8 mouse cellular contexts compared by ENCODE assay signal in the genomic region with DNA sequence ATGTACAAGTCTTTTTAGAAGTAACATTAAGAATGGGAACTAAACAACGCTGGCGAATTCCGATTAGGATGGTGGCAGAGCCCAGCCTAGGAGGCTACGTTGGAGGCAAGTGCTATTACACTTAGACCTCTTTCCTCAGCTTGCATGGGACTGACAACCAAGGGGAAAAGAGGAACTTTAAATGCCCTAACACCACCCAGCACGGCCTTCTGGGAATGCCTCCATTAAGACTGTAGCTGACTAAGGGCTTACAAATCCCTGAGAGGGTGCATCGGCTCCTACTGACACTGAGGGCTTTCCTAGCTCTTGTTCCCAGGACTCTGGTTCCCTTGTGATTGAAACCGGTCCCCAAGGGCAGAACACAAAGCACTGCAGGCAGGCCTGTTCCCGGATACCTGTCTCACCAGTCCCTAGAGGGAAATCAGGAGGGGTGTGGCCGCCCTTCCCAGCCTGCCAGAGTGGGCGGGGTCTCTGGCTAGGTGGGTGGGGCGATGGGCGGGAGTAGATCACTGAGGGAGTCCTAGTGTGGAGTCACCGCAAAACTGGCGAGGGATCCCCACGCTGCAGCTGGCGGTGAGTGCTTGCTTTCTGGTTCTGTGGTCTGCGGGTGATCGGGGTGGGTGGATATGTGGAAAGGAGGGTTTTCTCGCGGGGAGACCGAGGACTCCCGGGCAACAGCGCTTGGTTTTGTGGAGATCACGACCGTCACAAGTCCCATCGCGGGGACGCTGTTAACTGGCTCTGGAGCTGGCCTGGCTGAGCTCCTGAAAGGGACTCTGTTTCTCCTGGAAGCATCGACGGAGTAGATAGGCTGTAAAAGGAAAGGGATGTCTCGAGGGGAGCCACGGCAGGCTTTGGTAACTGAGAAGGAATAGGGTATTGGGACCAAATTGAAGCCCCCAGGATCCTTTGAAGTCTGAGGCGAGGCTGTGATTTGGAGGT. TPM values are rescaled to one million over a fixed set of nuclear protein-coding genes. Genes with fewer than 3 reads are reported as not detected.
A peak's percentile ranks its signal among the peaks of the same experiment; 100 is the strongest.
DNase-seq lines count a peak whose midpoint lies in the region; ATAC-seq and TF ChIP-seq lines count a peak whose summit lies in the region.

TSS of gene Nod2 (plus strand) at position 479 of the 942 bp plus-strand sequence.

- WGBS in liver, embryonic 13.5 days (ENCODE audit: insufficient replicate concordance) = 10% methylated on average over 33 of the region's 33 CpGs
- 9% methylated on average over 33 of the region's 33 CpGs for WGBS in stomach, embryonic 16.5 days

- no peak within 1 kb of the TSS for H3K9ac ChIP-seq in liver, embryonic 13.5 days
- H3K9ac ChIP-seq in stomach, embryonic 16.5 days (ENCODE audit: low read length) = peak within 1 kb of the TSS; percentile 66

- H3K36me3 ChIP-seq in liver, embryonic 13.5 days = no peaks in the 10 kb centered on the region
- no peaks in the 10 kb centered on the region for H3K36me3 ChIP-seq in myocyte (ENCODE audit: control insufficient read depth, insufficient read depth)
- H3K36me3 ChIP-seq in stomach, embryonic 16.5 days (ENCODE audit: control insufficient read depth, insufficient read depth, low read length) = no peaks in the 10 kb centered on the region

- H3K4me2 ChIP-seq in liver, embryonic 13.5 days = peak within 1 kb of the TSS; percentile 61
- peak within 1 kb of the TSS; percentile 94 for H3K4me2 ChIP-seq in myocyte (ENCODE audit: low read depth)
- H3K4me2 ChIP-seq in stomach, embryonic 16.5 days (ENCODE audit: low read depth, low read length) = peak within 1 kb of the TSS; percentile 70

- peaks cover 3% of the 10 kb centered on the region for H3K79me2 ChIP-seq in myocyte (ENCODE audit: control insufficient read depth, insufficient read depth)

- TF ChIP-seq POLR2A in myocyte (IDR thresholded peaks at IDR 0.05; ENCODE audit: insufficient read length, low read depth) = peak; percentile 76

- H3K4me1 ChIP-seq in liver, embryonic 13.5 days (replicated peaks) = peaks cover 13% of the 10 kb centered on the region
- H3K4me1 ChIP-seq in stomach, embryonic 16.5 days (ENCODE audit: control insufficient read depth, insufficient read depth, low read length) = peaks cover 10% of the 10 kb centered on the region; the same call in 1 of the 2 replicates

- peak within 1 kb of the TSS; percentile 41 for H3K4me3 ChIP-seq in liver, embryonic 13.5 days (replicated peaks)
- peak within 1 kb of the TSS; percentile 28 for H3K4me3 ChIP-seq in myocyte
- H3K4me3 ChIP-seq in stomach, embryonic 16.5 days (replicated peaks; ENCODE audit: low read length) = peak within 1 kb of the TSS; percentile 45

- H3ac ChIP-seq in myocyte (ENCODE audit: control insufficient read depth, insufficient read length) = peak within 1 kb of the TSS; percentile 27

- H3K27ac ChIP-seq in liver, embryonic 13.5 days = no peak within 1 kb of the TSS
- H3K27ac ChIP-seq in stomach, embryonic 16.5 days (ENCODE audit: low read length) = peak within 1 kb of the TSS; percentile 19; the same call in 1 of the 2 replicates

- no peaks in the 10 kb centered on the region for H3K9me3 ChIP-seq in liver, embryonic 13.5 days (replicated peaks)
- no peaks in the 10 kb centered on the region for H3K9me3 ChIP-seq in stomach, embryonic 16.5 days (replicated peaks; ENCODE audit: control insufficient read depth, low read length)

- H3K27me3 ChIP-seq in liver, embryonic 13.5 days = peaks cover 9% of the 10 kb centered on the region; the same call in 1 of the 2 replicates
- H3K27me3 ChIP-seq in myocyte (ENCODE audit: control insufficient read depth, insufficient read depth, insufficient read length) = no peaks in the 10 kb centered on the region
- peaks cover 2% of the 10 kb centered on the region; the same call in 1 of the 2 replicates for H3K27me3 ChIP-seq in stomach, embryonic 16.5 days (ENCODE audit: control insufficient read depth, insufficient read depth, low read length)

- intact Hi-C loops in gastrocnemius, postnatal 36 days (cut with DNase I) = no loop called here

- DNase-seq in right cerebral cortex, adult 18-20 months = peak; percentile 53
- DNase-seq in right cerebral cortex, postnatal 36 days (ENCODE audit: low spot score in 2 of 2) = no peak
- DNase-seq in embryo, embryonic 10 days (ENCODE audit: low spot score) = peak; percentile 72
- DNase-seq in gastrocnemius, postnatal 36 days = peak; percentile 69 to 84
- peak; percentile 59 for DNase-seq in liver, embryonic 13.5 days

- peak; percentile 16 for ATAC-seq in inflammation-experienced regulatory T-cells, adult 6 months
- peak; percentile 75 for ATAC-seq in liver, embryonic 13.5 days (ENCODE audit: low read depth)
- peak; percentile 95 for ATAC-seq in stomach, embryonic 16.5 days (ENCODE audit: insufficient read depth, low FRiP score)

TF ChIP-seq in myocyte, 11 proteins besides CTCF, POLR2A, EP300 and RAD21:
- TF ChIP-seq REST (IDR thresholded peaks at IDR 0.05; ENCODE audit: insufficient read depth, insufficient read length) (no peak), E2F4 (IDR thresholded peaks at IDR 0.05; ENCODE audit: insufficient read depth) (no peak), SRF (IDR thresholded peaks at IDR 0.05; ENCODE audit: control insufficient read depth, insufficient read length, low read depth) (no peak), CEBPB (IDR thresholded peaks at IDR 0.05; ENCODE audit: insufficient read depth, poor library complexity, severe bottlenecking) (no peak), MYOG (IDR thresholded peaks at IDR 0.05; ENCODE audit: control insufficient read depth in 1 of 3, insufficient read depth in 1 of 3, insufficient read length in 2 of 3, low read depth in 2 of 3) (peak in 2 of 3 experiments; percentile 36 to 70), MAX (IDR thresholded peaks at IDR 0.05; ENCODE audit: low read depth) (no peak), TCF3 (IDR thresholded peaks at IDR 0.05; ENCODE audit: insufficient read length, low read depth) (no peak), POLR2AphosphoS2 (IDR thresholded peaks at IDR 0.05; ENCODE audit: insufficient read length, low read depth) (peak; percentile 77), MYOD1 (IDR thresholded peaks at IDR 0.05; ENCODE audit: control insufficient read depth in 1 of 3, insufficient read length in 2 of 3, low read depth in 2 of 3) (peak in 2 of 3 experiments; percentile 39 to 72), TCF12 (IDR thresholded peaks at IDR 0.05; ENCODE audit: insufficient read depth, poor library complexity, severe bottlenecking) (no peak), USF1 (IDR thresholded peaks at IDR 0.05; ENCODE audit: low read depth) (no peak)

RNA-seq across cellular contexts. Expression of gene Nod2, which starts in this region (rescaled TPM):
- total RNA-seq in gastrocnemius, postnatal 36 days (2021) = under 1 TPM; 0.25 to 0.36 TPM
- 1 to 10 TPM; 2.4 to 4.3 (median 3.8) TPM for polyA plus RNA-seq in inflammation-experienced regulatory T-cells, adult 6 months (2017; shearing (Covaris generic))
- 0.02 TPM in 1 of 2 replicates, not detected in the other for polyA plus RNA-seq in liver, embryonic 13.5 days (2015; fragmentation: Nextera tagmentation; extraction: Ambion mirVana)
- 1.6 TPM for polyA plus RNA-seq in myocyte (2012; fragmentation: generic; extraction: Trizol)
- 0.28 and 0.44 TPM in 2 replicates for polyA plus RNA-seq in stomach, embryonic 16.5 days (2015; fragmentation: Nextera tagmentation; extraction: Ambion mirVana)

Comparison
In these comparisons a context has a peak if more than half of its experiments do, and no peak if none do; other contexts are left out.
1. DNase-seq: peak in right cerebral cortex, adult 18-20 months (single experiment) and embryo, embryonic 10 days (single experiment); none in right cerebral cortex, postnatal 36 days (0 of 2).
2. Peak in DNase-seq in gastrocnemius, postnatal 36 days; RNA of the gene not detected or under 1 TPM.
3. Peak in DNase-seq, ATAC-seq, H3K4me3 ChIP-seq and H3K4me2 ChIP-seq in liver, embryonic 13.5 days; RNA of the gene not detected or under 1 TPM.
4. Peak in ATAC-seq, H3K4me3 ChIP-seq, H3K27ac ChIP-seq, H3K9ac ChIP-seq and H3K4me2 ChIP-seq in stomach, embryonic 16.5 days; RNA of the gene not detected or under 1 TPM.
5. ATAC-seq: peak in every context shown above with its lines; median percentile 95 in stomach, embryonic 16.5 days; 75 in liver, embryonic 13.5 days; 16 in inflammation-experienced regulatory T-cells, adult 6 months.
6. Peak in every context shown above with its lines, with median percentiles within 50 percentile points of each other: H3K4me2 ChIP-seq and H3K4me3 ChIP-seq.